Mouse (Mus musculus) embryo, embryonic 10 days (tissue): ENCODE measurements around the gene Snai3.
A peak's percentile ranks its signal among the peaks of the same experiment; 100 is the strongest.

Experiments used
- DNase-seq: peaks from one replicate; pipeline ENCODE4 v3.0.0-alpha.2; 2015; ENCODE audit warnings: low spot score

Gene Snai3

DNA sequence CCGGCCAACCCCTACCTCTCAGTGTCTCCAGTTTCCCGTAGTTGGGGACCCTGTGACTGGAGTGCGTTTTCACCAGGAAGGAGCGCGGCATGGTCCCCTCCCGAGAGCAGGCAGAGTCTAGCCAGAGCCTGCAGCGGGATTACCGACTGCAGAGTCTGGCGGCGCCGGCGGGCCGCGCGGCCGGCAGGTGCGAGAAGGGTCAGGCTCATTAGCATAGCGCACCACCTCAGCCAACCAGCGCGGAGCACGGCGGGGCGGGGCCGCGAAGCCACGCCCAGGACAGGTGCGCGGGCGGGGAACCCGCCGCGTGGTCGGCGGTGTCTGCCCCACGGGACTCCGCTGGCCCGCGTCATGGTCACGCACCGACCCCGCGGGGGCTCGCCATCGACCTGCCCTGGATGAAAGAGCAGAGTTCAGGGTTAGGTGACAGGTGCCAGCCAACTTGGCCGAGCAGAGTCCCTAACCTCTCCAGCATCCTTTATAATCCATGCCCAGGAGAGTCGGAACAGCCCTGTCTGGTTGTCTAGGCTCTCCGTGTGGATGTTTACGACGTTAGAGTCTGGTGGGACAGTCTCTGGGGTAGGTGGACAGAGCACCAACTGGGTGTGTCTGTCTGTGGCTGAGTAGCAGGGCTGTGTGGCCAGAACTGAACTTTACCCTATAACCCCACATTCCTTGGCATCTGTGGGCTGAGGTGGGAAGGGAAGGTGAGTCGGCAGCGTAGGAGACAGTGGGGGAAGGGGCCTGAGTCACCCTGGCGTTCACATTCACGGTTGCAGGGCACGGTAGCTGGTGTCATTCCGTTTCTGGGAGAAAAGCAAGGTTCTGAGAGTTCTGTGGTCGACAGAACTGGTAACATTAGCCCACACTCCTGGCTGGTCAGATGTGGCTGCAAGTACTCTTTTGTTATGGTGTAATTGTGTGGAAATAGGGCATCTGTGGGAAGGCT is at the start of gene Snai3:
Gene Snai3, minus strand, starts transcription at position 210 of the 949 bp plus-strand sequence.
- DNase-seq: peak; percentile 52

- peak; percentile 94 for DNase-seq
Observed at GRCm38 (mm10) chr8:122500856-122501255, 40.3 kb upstream of the Snai3 start.

DNA sequence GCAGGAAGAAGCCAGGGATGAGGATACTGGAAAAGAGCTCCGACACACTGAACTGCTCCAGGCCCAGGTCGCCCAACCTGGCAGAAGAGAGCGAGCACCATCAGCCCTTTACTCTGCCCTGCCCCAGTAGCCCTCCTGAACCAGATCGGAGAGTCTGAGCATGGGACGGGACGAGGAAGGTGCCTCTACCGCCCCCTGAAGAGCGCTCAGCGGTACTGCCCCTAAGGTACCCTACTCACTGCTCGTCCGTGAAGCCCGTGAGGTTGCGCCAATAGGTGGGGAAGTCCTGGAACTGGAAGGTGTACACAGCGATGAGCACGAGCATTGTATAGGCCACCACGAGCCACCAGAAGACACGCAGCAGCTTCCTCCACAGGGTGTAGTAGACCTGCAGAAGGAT is 37.4 kb upstream of the Snai3 start:
- DNase-seq: no peak

- no peak for DNase-seq
Observed at GRCm38 (mm10) chr8:122497016-122497734, 36.6 kb upstream of the Snai3 start.

GRCm38 (mm10) chr8:122488387-122488786 is 27.9 kb upstream of the Snai3 start:
- DNase-seq: no peak

DNA sequence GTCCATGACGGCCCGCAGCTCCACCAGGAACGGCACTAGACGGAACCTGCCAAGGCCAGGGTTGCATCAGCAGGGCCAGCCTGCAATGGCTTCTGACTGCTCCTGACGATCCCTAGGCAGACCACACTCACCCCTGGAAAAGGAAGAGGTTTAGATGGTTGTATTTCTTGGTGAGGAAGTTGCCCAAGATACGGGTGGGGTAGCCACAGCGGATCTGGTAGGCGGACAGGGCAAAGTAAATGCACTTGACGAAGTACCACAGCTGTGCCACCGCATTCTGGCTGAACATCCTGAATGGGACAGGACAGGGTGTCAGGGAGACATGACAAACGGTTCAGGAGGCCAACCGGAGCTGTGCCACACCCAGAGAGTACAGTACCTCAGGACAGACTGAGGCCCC is 24.3 kb upstream of the Snai3 start:
- no peak for DNase-seq

DNA sequence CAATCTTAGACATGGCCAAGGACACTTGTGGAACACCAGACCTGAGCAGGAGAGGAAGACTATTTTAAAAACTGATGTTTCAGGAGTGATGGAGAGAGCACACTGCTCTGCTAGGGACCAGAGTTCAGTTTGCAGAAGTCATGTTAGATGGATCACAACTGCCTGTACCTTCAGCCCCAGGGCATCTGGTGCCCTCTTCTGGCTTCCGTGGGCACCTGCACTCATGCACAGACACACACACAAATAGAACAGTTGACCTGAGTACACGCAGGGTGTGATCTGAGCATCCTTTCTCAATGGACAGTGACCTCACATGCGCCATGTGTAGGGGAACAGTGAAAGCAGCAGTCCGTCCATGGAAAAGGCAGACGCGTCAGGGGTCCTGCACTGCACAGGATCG is 23.3 kb upstream of the Snai3 start:
- no peak for DNase-seq

GRCm38 (mm10) chr8:122482448-122482847 is 21.9 kb upstream of the Snai3 start:
- DNase-seq: no peak

DNA sequence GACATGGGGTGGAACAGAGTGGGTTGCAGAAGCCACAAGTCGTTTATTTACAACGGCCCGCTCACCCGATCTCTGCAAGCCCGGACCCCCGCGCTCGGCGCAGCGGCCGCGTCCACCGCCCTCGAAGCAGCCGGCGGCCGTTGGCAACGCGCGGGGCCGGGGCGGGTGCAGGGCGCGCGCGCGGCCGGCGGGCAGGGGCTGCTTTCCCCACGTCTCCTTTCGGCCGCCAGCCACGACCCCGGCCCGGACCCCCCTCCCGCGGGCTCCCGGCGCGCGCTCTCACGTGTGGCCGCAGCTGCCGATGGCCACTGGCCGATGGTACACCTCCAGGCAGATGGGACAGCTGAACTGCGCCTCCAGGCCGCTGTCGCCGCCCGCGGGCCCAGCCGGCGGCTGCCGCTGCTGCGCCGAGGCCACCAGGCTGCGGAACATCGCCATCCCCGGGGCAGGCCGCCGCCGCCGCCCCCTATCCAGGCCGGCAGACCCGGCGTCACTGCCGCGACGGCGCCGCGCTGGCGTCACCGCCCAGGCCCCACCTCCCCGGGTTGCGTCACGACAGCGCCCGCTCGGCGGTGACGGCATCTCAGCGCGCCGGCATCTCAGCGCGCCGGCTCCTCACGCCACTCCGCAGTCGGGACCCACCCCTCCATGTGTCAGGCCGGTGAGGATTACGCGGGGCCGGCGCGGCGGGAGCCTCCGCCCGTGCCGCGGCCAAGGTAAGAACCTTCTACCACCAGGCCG is 15.2 kb upstream of the Snai3 start, which contains the start of the genes Rnf166 and Ctu2:
Gene Rnf166, minus strand, starts transcription at position 485 of the 741 bp plus-strand sequence.
Gene Ctu2, plus strand, starts transcription at position 564 of the 741 bp plus-strand sequence.
- peak; percentile 95 for DNase-seq

DNA sequence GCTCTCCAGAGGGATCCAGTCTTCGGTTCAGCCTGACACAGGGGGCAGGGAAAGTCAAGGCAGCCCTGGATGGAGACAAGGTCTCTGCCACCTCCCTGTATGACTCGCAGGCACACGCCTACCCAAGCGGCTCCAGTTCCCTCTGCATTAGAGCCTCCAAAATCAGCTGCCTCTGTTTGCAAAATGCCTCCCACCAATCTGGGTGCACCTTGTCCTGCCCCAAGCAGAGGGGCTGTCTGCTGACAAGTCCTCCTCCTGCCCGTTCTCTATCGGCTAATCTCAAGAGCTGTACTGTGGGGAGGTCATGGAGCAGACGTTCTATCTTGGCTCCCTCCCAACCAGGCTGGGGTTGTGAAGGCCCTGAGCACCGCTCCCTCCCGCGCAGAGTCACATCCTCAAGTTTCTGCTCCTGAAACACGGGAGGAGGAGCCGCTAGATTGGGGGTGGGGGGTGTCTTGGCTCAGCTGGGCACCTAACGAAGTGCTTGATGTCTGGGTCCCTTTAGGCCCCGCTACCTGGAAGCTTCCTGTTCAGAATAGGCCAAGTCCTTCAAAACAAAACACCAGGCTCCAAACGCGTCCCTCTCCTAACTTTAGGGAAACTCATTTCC is 14.5 kb upstream of the Snai3 start:
- no peak for DNase-seq

GRCm38 (mm10) chr8:122473911-122474421 is 13.4 kb upstream of the Snai3 start:
- no peak for DNase-seq

GRCm38 (mm10) chr8:122470691-122471090 is 10.2 kb upstream of the Snai3 start:
- no peak for DNase-seq

- no peak for DNase-seq
Observed at GRCm38 (mm10) chr8:122469965-122470364, 9.4 kb upstream of the Snai3 start.

GRCm38 (mm10) chr8:122469407-122469806 is 8.9 kb upstream of the Snai3 start:
- no peak for DNase-seq

DNA sequence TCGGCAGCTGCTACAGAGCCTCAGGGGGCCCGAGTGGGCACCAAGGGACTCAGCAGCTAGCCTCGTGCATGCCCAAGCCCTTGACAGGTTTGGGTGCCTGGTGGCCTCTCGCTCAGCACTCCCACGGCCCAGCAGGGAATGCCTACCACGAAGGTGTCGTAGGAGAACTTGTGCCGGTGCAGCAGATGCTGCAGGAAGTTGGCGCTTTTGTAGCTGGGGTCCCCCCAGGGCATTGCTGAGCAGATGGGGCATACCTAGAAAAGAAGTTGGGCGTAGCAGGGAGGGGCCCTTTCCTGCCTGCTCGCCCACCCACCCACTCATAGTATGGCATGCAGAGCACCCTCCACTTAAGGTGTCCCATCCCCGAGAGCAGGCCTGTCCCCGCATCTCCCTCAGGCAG is 7.3 kb upstream of the Snai3 start:
- DNase-seq: no peak

DNA sequence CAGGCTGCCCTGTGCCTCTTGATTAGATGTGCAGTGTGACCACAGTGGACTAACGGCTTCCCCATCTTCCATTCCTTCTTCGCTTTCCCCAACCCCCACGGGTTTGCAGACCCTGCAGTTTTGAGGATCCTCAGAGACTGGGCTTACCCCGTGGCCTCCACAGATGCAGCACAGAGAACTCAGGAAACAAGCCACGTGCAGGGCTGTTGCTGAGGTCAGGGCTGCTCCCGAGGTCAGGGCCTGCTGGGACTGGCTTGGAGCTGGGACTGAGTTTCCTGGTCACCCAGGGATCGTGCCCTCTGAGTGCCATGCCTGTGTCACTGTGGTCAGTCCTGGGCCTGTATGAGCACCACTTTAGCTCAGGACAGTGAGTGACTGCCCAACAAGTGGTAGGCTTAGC is 4.5 kb upstream of the Snai3 start:
- DNase-seq: no peak

- no peak for DNase-seq
Observed at GRCm38 (mm10) chr8:122463651-122464640, 3.4 kb upstream of the Snai3 start.

DNA sequence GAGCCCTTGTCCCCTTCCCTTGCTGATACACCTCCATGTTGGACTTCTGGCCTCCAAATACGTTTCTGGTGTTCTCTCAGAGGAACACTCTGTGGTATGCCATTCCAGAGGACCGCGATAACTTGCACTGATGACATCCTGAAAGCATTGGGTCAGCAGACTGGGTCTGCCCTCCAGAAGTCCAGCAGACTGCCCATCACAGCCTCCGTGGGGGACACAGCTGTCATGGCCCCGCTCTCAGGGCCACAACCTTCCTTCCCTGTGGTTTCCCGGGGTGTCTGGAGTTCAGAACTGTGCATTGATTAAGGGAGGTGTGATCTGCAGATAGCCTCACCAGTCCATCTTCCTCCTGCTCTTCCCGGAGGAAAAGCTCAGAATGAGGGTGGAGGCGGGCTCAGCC is 2.0 kb upstream of the Snai3 start:
- DNase-seq: no peak

DNA sequence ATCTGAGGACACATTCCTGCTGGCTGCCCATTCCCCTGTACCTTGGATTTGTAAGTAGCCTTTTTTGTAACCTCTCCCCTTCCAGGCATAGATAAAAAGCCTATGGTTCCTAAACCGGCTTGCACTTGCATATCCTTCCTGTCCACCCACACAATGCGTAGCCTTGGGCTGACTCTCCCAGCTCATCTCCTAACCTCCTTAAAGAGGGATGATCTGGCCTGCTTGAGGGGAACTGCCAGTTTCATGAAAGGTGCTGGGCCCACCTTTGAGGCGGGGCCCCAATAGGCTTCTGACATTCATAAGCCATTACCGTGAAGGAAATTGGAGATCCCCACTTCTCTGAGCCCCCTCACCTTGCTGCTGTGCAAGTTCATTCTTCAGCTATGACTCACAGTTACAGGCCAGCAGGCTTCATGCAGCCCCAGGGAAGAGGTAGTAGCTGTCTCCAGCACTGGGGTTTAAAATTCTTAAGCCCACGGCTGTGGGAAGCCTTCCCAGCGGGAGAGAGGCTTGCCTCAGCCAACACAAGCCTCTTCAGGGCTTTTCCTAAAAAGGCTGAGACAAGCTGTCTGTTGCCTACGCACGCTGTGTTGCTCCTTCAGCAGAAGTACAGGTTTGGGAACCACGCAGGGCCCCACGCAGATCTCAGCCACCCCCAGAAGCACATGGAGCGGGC is 1.1 kb upstream of the Snai3 start:
- no peak for DNase-seq

GRCm38 (mm10) chr8:122459990-122460389 is 543 bp downstream of the Snai3 start:
- no peak for DNase-seq
